Mouse (Mus musculus) left cerebral cortex, postnatal 14 days (tissue): ENCODE data around the gene Prodh2. TPM values are rescaled to one million over a fixed set of nuclear protein-coding genes. Genes with fewer than 3 reads are reported as not detected.

Experiments
- DNase-seq, 2 experiments: peaks; one replicate each; pipeline ENCODE4 v3.0.0; 2021 to 2022; ENCODE audit warnings: low spot score in 2 of 2, mixed read lengths in 1 of 2
- intact Hi-C: fragments of 180-260 bp; cut with DNase I; formaldehyde crosslinking; loops from one replicate; pipeline ENCODE4 v1.15.1; 2025
- microRNA-seq, 2 experiments: library from miRNA; unstranded; fragments of <30 nt; microRNA quantifications; one replicate each; pipeline ENCODE4 v1.2.0; 2022
- total RNA-seq, 2 experiments: library from RNA; stranded (reverse); gene quantifications; 2 replicates each; pipeline ENCODE4 v1.2.3; 2021

Prodh2 gene
- total RNA-seq, 2 experiments from 2014 or later, result not detected

DNA sequence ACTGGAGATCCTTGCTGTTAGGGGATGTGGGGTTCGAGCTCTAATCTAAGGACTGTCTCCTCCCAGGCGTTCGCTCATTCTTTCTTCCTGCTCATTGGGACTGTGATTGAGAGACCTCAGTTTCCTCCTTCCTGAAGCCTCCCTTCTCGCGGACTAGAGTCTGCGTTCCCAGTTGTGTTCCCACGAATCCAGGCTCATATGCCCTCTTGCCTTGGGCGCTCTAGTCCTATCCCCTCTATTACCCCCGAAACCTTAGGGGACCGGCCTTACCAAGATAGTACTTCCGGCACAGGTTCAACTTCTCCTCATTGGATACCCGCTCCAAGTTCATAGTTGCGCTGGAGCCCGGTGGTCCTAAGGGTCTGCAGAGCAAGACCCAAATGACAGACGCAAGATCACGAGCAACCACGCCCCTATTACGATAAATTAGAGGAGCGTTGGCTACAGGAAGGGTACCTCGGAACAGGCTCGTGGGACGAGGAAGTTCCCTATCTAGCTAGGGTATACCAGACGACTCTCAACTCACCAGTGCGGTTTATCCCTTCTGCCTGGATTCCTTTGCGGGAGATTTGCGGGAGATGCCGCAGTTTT, 69.2 kb downstream of the Prodh2 start:
- DNase-seq, result no peak
- intact Hi-C loops, result no loop called here

Small RNAs within 50 kb of the gene (microRNA-seq; reads per million reads assigned to microRNA genes)
- 0 to 1.3 reads per million in 2 experiments for gene Gm38670

Other genes with a start within 250 kb of the Prodh2 start
- under 1 TPM in 1 of 2 experiments, not detected in 1; 0.26 TPM for gene Thap8, start 213.5 kb upstream of the Prodh2 start, total RNA-seq
- gene Wdr62, start 213.2 kb upstream of the Prodh2 start, total RNA-seq, result 1 to 10 TPM; 1.2 to 2.0 TPM
- 100 to 1,000 TPM; 499 to 503 TPM for gene Clip3, start 201.9 kb upstream of the Prodh2 start, total RNA-seq
- gene Alkbh6, start 184.9 kb upstream of the Prodh2 start, total RNA-seq, result 10 to 100 TPM; 53.4 to 55.3 TPM
- gene Syne4, start 178.8 kb upstream of the Prodh2 start, total RNA-seq, result 1 to 10 TPM; 6.9 to 8.2 TPM
- under 1 TPM; 0.40 to 0.44 TPM for gene E130208F15Rik, start 171.9 kb upstream of the Prodh2 start, total RNA-seq
- 10 to 100 TPM in 1 of 2 experiments, 1 to 10 TPM in 1; 7.3 to 10.2 TPM for gene Sdhaf1, start 169.7 kb upstream of the Prodh2 start, total RNA-seq
- gene Lrfn3, start 130.8 kb upstream of the Prodh2 start, total RNA-seq, result 10 to 100 TPM; 39.1 to 42.5 TPM
- gene Tyrobp, start 79.9 kb upstream of the Prodh2 start, total RNA-seq, result 10 to 100 TPM; 24.9 to 26.1 TPM
- gene Hcst, start 73.8 kb upstream of the Prodh2 start, total RNA-seq, result 1 to 10 TPM in 1 of 2 experiments, not detected in 1; 2.6 TPM
- 1 to 10 TPM; 2.8 to 4.2 TPM for gene Nfkbid, start 71.9 kb upstream of the Prodh2 start, total RNA-seq
- gene Aplp1, start 48.1 kb upstream of the Prodh2 start, total RNA-seq, result 1,000 to 10,000 TPM; 1,098 to 1,148 TPM
- 1 to 10 TPM; 6.1 to 8.0 TPM for gene Kirrel2, start 35.9 kb upstream of the Prodh2 start, total RNA-seq
- gene Nphs1, start 35.3 kb upstream of the Prodh2 start, total RNA-seq, result under 1 TPM; 0.35 to 0.53 TPM
- 100 to 1,000 TPM; 233 to 246 TPM for gene Arhgap33, start 41.4 kb downstream of the Prodh2 start, total RNA-seq
- gene Hspb6, start 58.6 kb downstream of the Prodh2 start, total RNA-seq, result 10 to 100 TPM in 1 of 2 experiments, 1 to 10 TPM in 1; 5.3 to 10.8 TPM
- gene Proser3, start 58.7 kb downstream of the Prodh2 start, total RNA-seq, result 1 to 10 TPM; 2.7 to 3.8 TPM
- 10 to 100 TPM; 37.5 to 39.0 TPM for gene Lin37, start 66.2 kb downstream of the Prodh2 start, total RNA-seq
- 10 to 100 TPM; 60.2 to 61.4 TPM for gene U2af1l4, start 69.7 kb downstream of the Prodh2 start, total RNA-seq
- gene Gm49396, start 69.7 kb downstream of the Prodh2 start, total RNA-seq, result 1 to 10 TPM; 3.8 to 4.6 TPM
- 10 to 100 TPM; 81.0 to 81.3 TPM for gene Psenen, start 70.0 kb downstream of the Prodh2 start, total RNA-seq
- gene Igflr1, start 71.8 kb downstream of the Prodh2 start, total RNA-seq, result 1 to 10 TPM; 1.1 to 1.6 TPM
- 10 to 100 TPM; 48.5 to 49.0 TPM for gene Kmt2b, start 95.1 kb downstream of the Prodh2 start, total RNA-seq
- not detected for gene Zbtb32, start 105.3 kb downstream of the Prodh2 start, total RNA-seq
- gene Upk1a, start 119.2 kb downstream of the Prodh2 start, total RNA-seq, result under 1 TPM; 0.32 to 0.48 TPM
- gene Cox6b1, start 132.5 kb downstream of the Prodh2 start, total RNA-seq, result 100 to 1,000 TPM; 783 to 807 TPM
- gene Etv2, start 142.2 kb downstream of the Prodh2 start, total RNA-seq, result not detected
- gene Rbm42, start 156.7 kb downstream of the Prodh2 start, total RNA-seq, result 10 to 100 TPM; 67.9 to 69.0 TPM
- gene Haus5, start 171.4 kb downstream of the Prodh2 start, total RNA-seq, result 1 to 10 TPM; 5.9 to 6.5 TPM
- gene Pmis2, start 178.0 kb downstream of the Prodh2 start, total RNA-seq, result not detected
- gene 2200002J24Rik, start 205.3 kb downstream of the Prodh2 start, total RNA-seq, result not detected
- 1 to 10 TPM in 1 of 2 experiments, under 1 TPM in 1; 0.78 to 1.0 TPM for gene Atp4a, start 218.6 kb downstream of the Prodh2 start, total RNA-seq
- gene Tmem147, start 235.9 kb downstream of the Prodh2 start, total RNA-seq, result 100 to 1,000 TPM; 137 TPM